Mouse (Mus musculus): ENCODE results near the gene Tspan5. TPM values are rescaled to one million over a fixed set of nuclear protein-coding genes. Genes with fewer than 3 reads are reported as not detected.

Tspan5 gene
- polyA plus RNA-seq, 1 experiment from 2014 or later: 1.7 TPM

DNA sequence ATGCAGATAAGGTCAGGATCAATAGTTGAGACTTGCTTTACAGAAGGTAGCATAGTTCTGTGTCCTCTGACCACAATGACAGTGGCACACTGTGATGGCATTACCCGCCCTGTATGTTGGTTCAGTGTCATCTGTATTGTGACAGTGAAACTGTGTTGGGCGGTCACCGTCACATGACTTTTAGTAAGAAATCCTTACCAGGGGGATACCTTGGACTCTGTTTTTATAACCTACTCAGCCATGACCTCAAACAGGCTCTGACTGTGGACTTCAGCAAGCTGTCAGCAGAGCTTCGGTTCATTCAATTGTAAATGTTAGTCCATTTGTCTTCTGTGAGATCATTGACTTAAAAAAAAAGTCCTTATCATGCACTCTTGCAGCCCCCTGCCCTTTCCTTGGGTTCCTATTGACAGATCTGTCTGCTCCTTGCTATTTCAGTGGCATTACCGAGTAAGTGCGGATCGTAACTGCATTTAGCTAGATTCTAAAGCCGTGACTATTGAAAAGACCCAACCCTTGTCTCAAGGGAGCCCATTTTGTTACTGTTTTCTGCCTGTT is 84.3 kb downstream of the Tspan5 start:
- 72% methylated on average over 8 of the region's 8 CpGs for WGBS (ENCODE audit: insufficient replicate concordance)

DNA sequence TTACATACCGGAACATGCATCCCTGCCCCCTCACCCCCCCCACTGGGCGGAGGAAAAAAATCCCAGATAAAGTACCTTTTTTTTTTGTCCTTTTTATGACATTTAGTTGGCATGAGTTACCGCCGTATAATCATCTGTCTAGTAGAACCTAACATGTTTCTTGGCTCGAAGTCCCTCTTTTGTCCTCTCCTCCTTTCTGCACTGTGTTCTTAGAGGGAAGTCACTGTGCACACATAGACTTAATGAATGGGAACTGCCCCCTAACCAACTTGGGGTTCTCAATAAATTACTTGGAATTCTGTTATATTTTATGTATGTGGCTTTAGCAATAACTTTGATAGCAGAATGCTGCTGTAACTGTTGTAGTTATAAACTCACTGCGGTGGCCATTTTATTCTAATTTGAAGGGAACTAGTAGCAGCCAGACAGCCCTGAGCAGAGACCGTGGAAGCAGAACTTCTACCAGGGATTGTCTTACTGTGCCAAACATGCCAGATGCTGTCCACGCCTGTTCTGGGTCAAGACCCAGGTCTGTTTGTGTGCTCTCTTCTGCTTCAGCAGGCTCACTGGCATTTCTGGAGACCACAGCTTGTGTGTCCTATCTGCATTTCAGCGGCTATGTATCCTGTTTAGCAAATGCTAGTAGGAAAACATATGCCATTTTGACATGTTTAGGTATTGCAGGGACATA is 91.0 kb downstream of the Tspan5 start:
- Histone ChIP-seq H3K4me2 (ENCODE audit: low read depth, low read length) (no peak overlapping the region), H3K4me1 (ENCODE audit: insufficient read depth) (no peaks in the 10 kb centered on the region), H3K27me3 (ENCODE audit: insufficient read depth, low read length) (no peaks in the 10 kb centered on the region), H3K27ac (ENCODE audit: low read depth) (no peak overlapping the region), H3K9me3 (ENCODE audit: low read length) (no peaks in the 10 kb centered on the region), H3K36me3 (replicated peaks; ENCODE audit: insufficient read depth, low read length) (no peaks in the 10 kb centered on the region), H3K4me3 (ENCODE audit: low read depth, low read length) (no peak overlapping the region), H3K9ac (replicated peaks) (no peak overlapping the region)
- no peak for TF ChIP-seq EP300 (IDR thresholded peaks at IDR 0.05; ENCODE audit: low read depth)
- no peak for TF ChIP-seq CTCF (IDR thresholded peaks at IDR 0.05; ENCODE audit: low read depth)
- DNase-seq (no peak), ATAC-seq (no peak)
- WGBS (ENCODE audit: insufficient replicate concordance): 86% methylated on average over 9 of the region's 9 CpGs

More for the DNA sequence above, 84.3 kb downstream of the Tspan5 start:
- Histone ChIP-seq H3K36me3 (replicated peaks; ENCODE audit: insufficient read depth, low read length) (no peaks in the 10 kb centered on the region), H3K9me3 (ENCODE audit: low read length) (no peaks in the 10 kb centered on the region), H3K4me3 (ENCODE audit: low read depth, low read length) (no peak overlapping the region), H3K9ac (replicated peaks) (no peak overlapping the region), H3K27ac (ENCODE audit: low read depth) (no peak overlapping the region), H3K4me1 (ENCODE audit: insufficient read depth) (no peaks in the 10 kb centered on the region), H3K4me2 (ENCODE audit: low read depth, low read length) (no peak overlapping the region), H3K27me3 (ENCODE audit: insufficient read depth, low read length) (no peaks in the 10 kb centered on the region)
- TF ChIP-seq CTCF (IDR thresholded peaks at IDR 0.05; ENCODE audit: low read depth): no peak
- no peak for TF ChIP-seq EP300 (IDR thresholded peaks at IDR 0.05; ENCODE audit: low read depth)
- no peak for DNase-seq
- ATAC-seq: peak; percentile 88

DNA sequence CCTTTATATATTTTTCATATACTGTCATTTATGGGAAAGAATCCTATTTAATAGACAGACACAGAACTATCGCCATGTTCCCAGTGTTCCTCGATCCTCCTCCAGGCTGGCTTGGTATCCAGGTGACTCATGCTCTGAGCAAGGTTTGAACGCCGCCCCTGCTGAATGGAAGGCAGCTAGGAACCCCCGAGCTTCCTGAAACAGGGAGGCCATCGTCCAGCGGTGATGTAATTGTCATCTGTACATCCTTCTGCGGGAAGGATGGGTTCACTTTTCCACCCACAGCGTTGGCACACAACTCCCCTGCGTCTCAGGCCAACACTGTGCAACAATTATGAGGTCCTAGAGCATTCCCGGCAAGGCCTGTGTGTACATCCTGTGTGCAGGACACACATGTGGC is 92.2 kb downstream of the Tspan5 start:
- H3K4me2 ChIP-seq (ENCODE audit: low read depth, low read length): no peak overlapping the region
- H3K9ac ChIP-seq (replicated peaks): no peak overlapping the region
- H3K9me3 ChIP-seq (ENCODE audit: low read length): no peaks in the 10 kb centered on the region
- TF ChIP-seq EP300 (IDR thresholded peaks at IDR 0.05; ENCODE audit: low read depth): no peak
- no peak for TF ChIP-seq CTCF (IDR thresholded peaks at IDR 0.05; ENCODE audit: low read depth)
- DNase-seq: no peak
- WGBS (ENCODE audit: insufficient replicate concordance): 75% methylated on average over 11 of the region's 11 CpGs
- H3K4me1 ChIP-seq (ENCODE audit: insufficient read depth): no peaks in the 10 kb centered on the region
- H3K27me3 ChIP-seq (ENCODE audit: insufficient read depth, low read length): no peaks in the 10 kb centered on the region
- no peaks in the 10 kb centered on the region for H3K36me3 ChIP-seq (replicated peaks; ENCODE audit: insufficient read depth, low read length)
- H3K27ac ChIP-seq (ENCODE audit: low read depth): no peak overlapping the region
- no peak overlapping the region for H3K4me3 ChIP-seq (ENCODE audit: low read depth, low read length)
- ATAC-seq: no peak

DNA sequence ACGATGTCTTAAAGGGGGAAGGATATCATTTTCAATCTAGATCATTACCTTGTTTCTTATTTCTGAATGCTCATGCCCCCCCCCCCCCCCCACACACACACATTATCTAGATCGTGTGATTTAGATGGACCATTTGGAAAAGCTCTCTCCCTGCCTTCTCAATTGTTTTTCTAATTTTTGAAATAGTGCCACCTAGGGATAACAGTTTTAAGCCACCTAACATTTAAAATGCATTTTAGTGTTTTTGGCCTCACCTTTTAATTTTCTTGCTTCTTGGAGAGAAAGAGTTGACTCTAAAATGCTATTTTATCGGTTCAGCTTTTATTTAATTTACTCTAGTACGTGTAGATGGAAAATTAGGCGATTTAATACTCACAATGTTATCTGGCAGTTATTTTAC is 94.9 kb downstream of the Tspan5 start:
- TF ChIP-seq CTCF (IDR thresholded peaks at IDR 0.05; ENCODE audit: low read depth) (no peak; the same call in 1 of the 2 replicates), EP300 (IDR thresholded peaks at IDR 0.05; ENCODE audit: low read depth) (no peak)
- Histone ChIP-seq H3K4me1 (ENCODE audit: insufficient read depth) (no peaks in the 10 kb centered on the region), H3K27me3 (ENCODE audit: insufficient read depth, low read length) (no peaks in the 10 kb centered on the region), H3K36me3 (replicated peaks; ENCODE audit: insufficient read depth, low read length) (no peaks in the 10 kb centered on the region), H3K4me3 (ENCODE audit: low read depth, low read length) (no peak overlapping the region), H3K9me3 (ENCODE audit: low read length) (no peaks in the 10 kb centered on the region), H3K9ac (replicated peaks) (no peak overlapping the region), H3K27ac (ENCODE audit: low read depth) (no peak overlapping the region), H3K4me2 (ENCODE audit: low read depth, low read length) (no peak overlapping the region)
- 71% methylated on average over 5 of the region's 5 CpGs for WGBS (ENCODE audit: insufficient replicate concordance)
- DNase-seq (no peak), ATAC-seq (no peak)

DNA sequence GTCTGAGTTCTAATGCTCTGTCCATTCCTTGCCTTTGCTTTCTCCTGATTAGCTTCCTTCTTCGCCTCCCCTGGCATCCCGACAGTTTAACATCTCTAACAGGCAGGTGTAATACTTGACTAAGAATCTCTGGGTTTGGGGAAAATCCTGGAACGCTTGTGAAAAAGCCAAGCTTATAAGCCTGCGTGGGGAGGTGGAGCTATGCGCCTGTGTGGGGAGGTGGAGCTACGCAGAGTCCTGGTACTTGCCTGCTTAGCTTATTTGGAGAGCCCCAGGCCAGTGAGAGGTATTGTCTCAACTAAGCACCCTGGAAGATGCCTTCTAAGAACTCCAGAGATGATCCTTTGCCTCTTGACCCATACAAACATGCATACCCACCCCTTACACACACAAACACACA is 95.7 kb downstream of the Tspan5 start:
- Histone ChIP-seq H3K36me3 (replicated peaks; ENCODE audit: insufficient read depth, low read length) (no peaks in the 10 kb centered on the region), H3K9ac (replicated peaks) (no peak overlapping the region), H3K9me3 (ENCODE audit: low read length) (no peaks in the 10 kb centered on the region), H3K27ac (ENCODE audit: low read depth) (no peak overlapping the region), H3K27me3 (ENCODE audit: insufficient read depth, low read length) (no peaks in the 10 kb centered on the region), H3K4me2 (ENCODE audit: low read depth, low read length) (no peak overlapping the region), H3K4me3 (ENCODE audit: low read depth, low read length) (no peak overlapping the region), H3K4me1 (ENCODE audit: insufficient read depth) (no peaks in the 10 kb centered on the region)
- ATAC-seq (no peak), DNase-seq (no peak)
- no peak for TF ChIP-seq CTCF (IDR thresholded peaks at IDR 0.05; ENCODE audit: low read depth)
- no peak for TF ChIP-seq EP300 (IDR thresholded peaks at IDR 0.05; ENCODE audit: low read depth)
- 79% methylated on average over 6 of the region's 6 CpGs for WGBS (ENCODE audit: insufficient replicate concordance)

DNA sequence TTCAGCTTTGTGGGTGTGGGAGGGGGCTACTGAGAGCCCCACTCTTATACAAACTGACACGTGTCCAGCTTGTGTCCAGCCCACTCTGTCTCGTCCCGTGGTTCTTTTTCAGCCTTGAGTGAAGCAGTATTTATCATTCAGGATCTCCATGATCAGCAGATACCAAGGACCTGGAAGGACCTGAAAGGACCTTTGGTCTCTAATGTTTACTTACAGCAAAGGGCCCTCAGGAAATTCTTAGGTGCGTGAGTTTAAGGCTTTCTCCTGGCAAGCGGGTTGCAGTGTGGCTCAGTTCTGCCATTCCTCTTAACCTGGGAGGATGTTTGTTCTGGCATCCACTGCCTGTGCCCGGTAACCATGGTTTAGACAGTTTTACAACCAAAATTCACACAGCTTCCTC is 97.7 kb downstream of the Tspan5 start:
- no peak for DNase-seq
- TF ChIP-seq CTCF (IDR thresholded peaks at IDR 0.05; ENCODE audit: low read depth) (no peak), EP300 (IDR thresholded peaks at IDR 0.05; ENCODE audit: low read depth) (no peak)
- WGBS (ENCODE audit: insufficient replicate concordance): 56% methylated on average over 6 of the region's 6 CpGs

More for the DNA sequence above, 97.7 kb downstream of the Tspan5 start:
- Histone ChIP-seq H3K4me1 (ENCODE audit: insufficient read depth) (no peaks in the 10 kb centered on the region), H3K27ac (ENCODE audit: low read depth) (no peak overlapping the region), H3K9ac (replicated peaks) (no peak overlapping the region), H3K4me2 (ENCODE audit: low read depth, low read length) (no peak overlapping the region), H3K9me3 (ENCODE audit: low read length) (no peaks in the 10 kb centered on the region), H3K36me3 (replicated peaks; ENCODE audit: insufficient read depth, low read length) (no peaks in the 10 kb centered on the region), H3K27me3 (ENCODE audit: insufficient read depth, low read length) (no peaks in the 10 kb centered on the region), H3K4me3 (ENCODE audit: low read depth, low read length) (no peak overlapping the region)
- no peak for ATAC-seq
